Mouse (Mus musculus): ENCODE measurements around the gene Fam83d. TPM values are rescaled to one million over a fixed set of nuclear protein-coding genes. Genes with fewer than 3 reads are reported as not detected.
A peak's percentile ranks its signal among the peaks of the same experiment; 100 is the strongest.

Gene Fam83d
- 48.7 and 51.5 TPM in 2 replicates for polyA plus RNA-seq (2016; fragmentation: Nextera tagmentation; extraction: Ambion mirVana)

GRCm38 (mm10) chr2:158767742-158768339 is at the start of gene Fam83d:
TSS of gene Fam83d (plus strand) at chr2:158768093.
- Histone ChIP-seq H3K27ac (replicated peaks) (peak within 1 kb of the TSS; percentile 90), H3K36me3 (replicated peaks) (peaks cover 18% of the 10 kb centered on the region), H3K4me1 (peaks cover 47% of the 10 kb centered on the region), H3K9me3 (no peaks in the 10 kb centered on the region), H3K27me3 (replicated peaks; ENCODE audit: low read depth, poor library complexity, severe bottlenecking) (no peaks in the 10 kb centered on the region), H3K4me3 (peak within 1 kb of the TSS; percentile 78)
- WGBS = under 1% methylated on average over 48 of the region's 48 CpGs
- DNase-seq (ENCODE audit: low spot score) = peak; percentile 97

DNA sequence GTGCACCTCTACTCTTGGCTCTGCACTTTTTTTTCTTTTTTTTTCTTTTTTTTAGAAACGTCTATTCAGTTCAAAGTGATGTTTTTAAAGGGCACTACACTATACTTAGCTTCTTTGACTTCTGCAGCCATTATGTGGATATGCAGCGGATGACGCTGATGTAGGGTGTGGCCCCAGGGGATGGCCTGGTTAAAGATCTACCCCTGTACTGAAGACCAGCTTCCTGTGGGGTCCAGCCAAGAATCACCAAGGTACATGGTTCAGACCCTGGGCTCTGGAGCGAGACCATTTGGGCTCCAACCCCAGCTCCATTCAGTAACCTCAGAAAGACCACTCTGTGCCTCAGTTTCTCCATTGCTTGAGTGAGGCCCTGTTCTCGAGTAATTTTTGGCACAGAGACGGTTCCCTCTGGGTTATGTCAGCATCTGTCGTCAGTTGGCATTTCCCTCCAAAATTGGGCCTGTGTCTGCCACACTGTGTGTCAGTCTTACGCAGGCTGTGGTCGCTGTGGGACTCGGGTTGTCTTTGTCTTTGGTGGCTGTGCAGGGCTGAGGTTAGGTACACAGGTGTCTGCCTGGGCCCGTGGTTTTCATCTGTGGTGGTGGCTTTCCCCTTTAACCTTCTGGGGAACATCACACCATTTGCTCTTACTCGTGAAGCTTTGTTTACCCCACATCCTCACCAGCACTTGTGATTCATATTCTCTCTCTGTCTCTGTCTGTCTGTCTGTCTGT is 48.9 kb upstream of the Fam83d start:
- 84% methylated on average over 12 of the region's 12 CpGs for WGBS
- peaks cover 19% of the 10 kb centered on the region for H3K4me1 ChIP-seq
- no peak for DNase-seq (ENCODE audit: low spot score)
- H3K27ac ChIP-seq (replicated peaks) = no peak overlapping the region
- H3K4me3 ChIP-seq = no peak overlapping the region
- H3K27me3 ChIP-seq (replicated peaks; ENCODE audit: low read depth, poor library complexity, severe bottlenecking) = no peaks in the 10 kb centered on the region
- no peaks in the 10 kb centered on the region for H3K9me3 ChIP-seq
- no peaks in the 10 kb centered on the region for H3K36me3 ChIP-seq (replicated peaks)

GRCm38 (mm10) chr2:158720715-158721370 is 47.0 kb upstream of the Fam83d start:
- peaks cover 17% of the 10 kb centered on the region for H3K4me1 ChIP-seq
- H3K9me3 ChIP-seq = no peaks in the 10 kb centered on the region
- no peak for DNase-seq (ENCODE audit: low spot score)
- H3K4me3 ChIP-seq = no peak overlapping the region
- no peak overlapping the region for H3K27ac ChIP-seq (replicated peaks)
- H3K27me3 ChIP-seq (replicated peaks; ENCODE audit: low read depth, poor library complexity, severe bottlenecking) = no peaks in the 10 kb centered on the region
- no peaks in the 10 kb centered on the region for H3K36me3 ChIP-seq (replicated peaks)
- WGBS = 80% methylated on average over 16 of the region's 16 CpGs

DNA sequence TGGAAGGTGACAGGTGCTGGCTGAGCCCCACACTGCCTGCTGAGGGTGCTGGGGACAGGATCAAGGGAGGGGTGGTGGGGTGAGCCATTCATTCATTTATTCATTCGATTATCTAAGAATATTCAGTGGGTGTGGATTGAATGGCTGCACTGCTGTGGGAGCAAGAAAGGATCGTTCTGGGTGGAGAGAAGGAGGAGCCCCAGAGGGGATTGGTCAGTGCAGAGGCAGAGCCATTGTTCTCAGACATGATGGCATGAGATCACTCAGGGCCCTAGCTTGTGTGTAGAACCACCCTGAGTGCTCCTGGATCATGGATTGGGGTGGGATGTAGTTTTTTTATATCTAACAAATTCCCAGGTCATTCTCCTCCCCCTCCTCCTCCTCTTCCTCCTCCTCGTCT is 46.4 kb upstream of the Fam83d start:
- Histone ChIP-seq H3K27me3 (replicated peaks; ENCODE audit: low read depth, poor library complexity, severe bottlenecking) (no peaks in the 10 kb centered on the region), H3K4me3 (no peak overlapping the region), H3K36me3 (replicated peaks) (no peaks in the 10 kb centered on the region), H3K27ac (replicated peaks) (no peak overlapping the region), H3K4me1 (peaks cover 11% of the 10 kb centered on the region), H3K9me3 (no peaks in the 10 kb centered on the region)
- no peak for DNase-seq (ENCODE audit: low spot score)
- WGBS = 63% methylated on average over 3 of the region's 3 CpGs

DNA sequence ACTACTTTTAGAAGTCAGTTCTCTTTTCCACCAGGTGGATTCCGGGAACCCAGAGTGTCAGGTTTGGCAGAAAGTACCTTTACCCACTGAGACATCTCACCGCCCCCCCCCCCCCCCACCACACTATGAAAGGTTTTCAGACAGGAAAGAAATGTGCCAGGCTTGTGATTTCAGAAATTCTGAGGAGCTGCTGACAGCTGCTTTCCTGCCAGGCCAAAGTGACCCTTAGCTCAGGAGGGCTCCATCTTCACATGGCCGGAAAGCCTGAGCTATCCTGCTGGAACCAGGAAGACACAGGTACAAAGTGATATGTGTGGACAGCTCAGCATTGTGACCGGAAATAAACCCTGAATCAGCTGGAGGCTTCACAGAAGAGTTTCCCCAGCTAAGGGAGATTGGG is 45.8 kb upstream of the Fam83d start:
- Histone ChIP-seq H3K4me1 (peaks cover 9% of the 10 kb centered on the region), H3K27ac (replicated peaks) (no peak overlapping the region), H3K27me3 (replicated peaks; ENCODE audit: low read depth, poor library complexity, severe bottlenecking) (no peaks in the 10 kb centered on the region), H3K9me3 (no peaks in the 10 kb centered on the region), H3K36me3 (replicated peaks) (no peaks in the 10 kb centered on the region), H3K4me3 (no peak overlapping the region)
- WGBS = 81% methylated on average over 4 of the region's 4 CpGs
- no peak for DNase-seq (ENCODE audit: low spot score)

GRCm38 (mm10) chr2:158722991-158723551 is 44.8 kb upstream of the Fam83d start:
- DNase-seq (ENCODE audit: low spot score) = no peak
- H3K36me3 ChIP-seq (replicated peaks) = no peaks in the 10 kb centered on the region
- H3K9me3 ChIP-seq = no peaks in the 10 kb centered on the region
- no peaks in the 10 kb centered on the region for H3K27me3 ChIP-seq (replicated peaks; ENCODE audit: low read depth, poor library complexity, severe bottlenecking)
- 56% methylated on average over 6 of the region's 6 CpGs for WGBS
- no peak overlapping the region for H3K4me3 ChIP-seq
- H3K27ac ChIP-seq (replicated peaks) = 0 out of 2 replicates have a peak overlapping the region, but pooled peaks have one; percentile 40
- peaks cover 9% of the 10 kb centered on the region for H3K4me1 ChIP-seq

GRCm38 (mm10) chr2:158723806-158724205 is 44.1 kb upstream of the Fam83d start:
- H3K27me3 ChIP-seq (replicated peaks; ENCODE audit: low read depth, poor library complexity, severe bottlenecking) = no peaks in the 10 kb centered on the region
- H3K4me1 ChIP-seq = peaks cover 9% of the 10 kb centered on the region
- no peaks in the 10 kb centered on the region for H3K36me3 ChIP-seq (replicated peaks)
- no peak for DNase-seq (ENCODE audit: low spot score)
- 59% methylated on average over 6 of the region's 6 CpGs for WGBS
- H3K9me3 ChIP-seq = no peaks in the 10 kb centered on the region
- no peak overlapping the region for H3K27ac ChIP-seq (replicated peaks)
- no peak overlapping the region for H3K4me3 ChIP-seq

- DNase-seq (ENCODE audit: low spot score) = no peak
- no peaks in the 10 kb centered on the region for H3K9me3 ChIP-seq
- H3K36me3 ChIP-seq (replicated peaks) = no peaks in the 10 kb centered on the region
- peaks cover 9% of the 10 kb centered on the region for H3K4me1 ChIP-seq
- no peak overlapping the region for H3K4me3 ChIP-seq
- no peaks in the 10 kb centered on the region for H3K27me3 ChIP-seq (replicated peaks; ENCODE audit: low read depth, poor library complexity, severe bottlenecking)
- no peak overlapping the region for H3K27ac ChIP-seq (replicated peaks)
- 68% methylated on average over 6 of the region's 6 CpGs for WGBS
Observed at GRCm38 (mm10) chr2:158726252-158726651, 41.6 kb upstream of the Fam83d start.

DNA sequence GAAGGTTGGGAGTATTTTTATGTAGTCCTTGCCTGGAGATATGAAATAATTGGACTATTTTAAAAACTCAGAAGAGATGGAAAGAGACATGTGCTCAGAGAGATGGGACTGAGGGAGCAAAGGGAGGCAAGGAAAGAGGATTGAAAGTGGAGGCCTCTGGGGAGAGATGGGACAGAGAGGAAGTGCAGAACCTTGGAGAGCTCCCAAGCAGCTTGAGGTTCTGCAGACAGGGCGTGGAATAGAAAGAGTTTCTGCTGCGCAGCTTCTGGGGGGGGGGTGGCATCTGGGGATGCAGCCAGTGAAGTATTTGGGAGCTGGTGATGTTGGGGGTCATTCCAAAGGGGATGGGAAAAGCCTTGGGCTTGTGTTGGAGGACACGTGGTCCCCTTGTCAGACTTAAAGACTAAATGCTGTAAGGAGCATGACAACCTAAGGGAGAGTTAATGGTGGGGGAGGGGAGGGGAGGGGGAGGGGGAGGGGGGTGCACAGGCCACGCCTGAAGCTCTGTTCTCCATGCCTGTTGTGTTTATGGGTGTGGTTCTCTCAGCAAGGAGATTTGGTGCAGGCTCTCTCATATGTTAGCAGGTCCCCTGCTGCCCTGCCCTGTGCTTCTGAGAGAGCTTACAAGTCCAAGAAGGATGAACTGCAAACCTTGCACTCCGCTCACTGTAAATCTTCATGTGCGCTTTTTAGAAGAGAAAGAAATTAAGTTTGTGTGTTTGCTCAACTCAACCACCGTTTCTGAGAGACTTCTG is 39.7 kb upstream of the Fam83d start:
- H3K4me3 ChIP-seq = no peak overlapping the region
- no peaks in the 10 kb centered on the region for H3K36me3 ChIP-seq (replicated peaks)
- H3K27me3 ChIP-seq (replicated peaks; ENCODE audit: low read depth, poor library complexity, severe bottlenecking) = no peaks in the 10 kb centered on the region
- WGBS = 46% methylated on average over 7 of the region's 7 CpGs
- no peaks in the 10 kb centered on the region; the same call in 1 of the 2 replicates for H3K4me1 ChIP-seq
- no peak overlapping the region for H3K27ac ChIP-seq (replicated peaks)
- peak; percentile 22 for DNase-seq (ENCODE audit: low spot score)
- H3K9me3 ChIP-seq = no peaks in the 10 kb centered on the region

DNA sequence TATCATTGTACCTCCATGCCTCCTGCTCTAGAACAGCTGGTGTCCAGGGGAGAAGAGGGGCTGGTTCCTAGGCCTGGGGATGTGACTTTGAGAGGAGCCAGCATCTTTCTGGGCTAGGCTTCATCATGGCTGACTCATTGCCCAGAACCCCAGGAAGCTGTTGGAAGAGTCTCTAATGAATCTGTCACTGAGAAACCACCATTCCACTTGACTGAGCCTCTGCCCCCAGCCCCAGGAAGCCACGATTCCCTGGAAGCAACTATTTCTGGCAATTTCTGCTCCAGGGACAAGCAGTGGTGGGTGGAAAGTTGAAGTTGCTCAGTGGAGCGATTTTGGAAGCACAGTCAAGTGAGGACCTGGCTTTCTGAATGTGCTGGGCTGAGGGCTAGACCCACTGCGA is 37.0 kb upstream of the Fam83d start:
- WGBS = 71% methylated on average over 3 of the region's 3 CpGs
- H3K27me3 ChIP-seq (replicated peaks; ENCODE audit: low read depth, poor library complexity, severe bottlenecking) = no peaks in the 10 kb centered on the region

DNA sequence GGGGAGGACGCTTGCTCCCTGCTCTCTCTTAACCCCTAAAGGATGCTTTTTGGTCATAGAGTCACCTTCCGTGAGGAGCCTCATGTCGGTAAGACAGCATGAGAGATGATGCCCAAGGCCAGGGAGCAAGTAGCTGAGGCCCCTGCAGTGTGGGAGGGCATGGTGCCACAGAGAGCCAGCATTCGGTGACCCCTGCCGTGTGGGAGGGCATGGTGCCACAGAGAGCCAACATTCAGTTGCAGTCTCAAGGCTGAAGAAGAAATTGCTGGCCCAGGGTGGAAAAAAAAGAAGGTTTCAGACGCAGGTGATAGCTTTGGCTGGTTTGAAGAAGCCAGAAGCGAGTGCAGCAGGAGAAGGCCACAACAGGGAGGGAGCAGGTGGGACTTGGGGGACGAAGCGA is 35.4 kb upstream of the Fam83d start:
- Histone ChIP-seq H3K36me3 (replicated peaks) (no peaks in the 10 kb centered on the region), H3K4me1 (no peaks in the 10 kb centered on the region; the same call in 1 of the 2 replicates), H3K9me3 (no peaks in the 10 kb centered on the region), H3K27ac (replicated peaks) (no peak overlapping the region), H3K27me3 (replicated peaks; ENCODE audit: low read depth, poor library complexity, severe bottlenecking) (no peaks in the 10 kb centered on the region), H3K4me3 (no peak overlapping the region)
- no peak for DNase-seq (ENCODE audit: low spot score)
- 82% methylated on average over 9 of the region's 9 CpGs for WGBS

More for the DNA sequence above, 37.0 kb upstream of the Fam83d start:
- Histone ChIP-seq H3K27ac (replicated peaks) (no peak overlapping the region), H3K36me3 (replicated peaks) (no peaks in the 10 kb centered on the region), H3K9me3 (no peaks in the 10 kb centered on the region), H3K4me3 (no peak overlapping the region), H3K4me1 (no peaks in the 10 kb centered on the region; the same call in 1 of the 2 replicates)
- no peak for DNase-seq (ENCODE audit: low spot score)

- H3K27ac ChIP-seq (replicated peaks) = no peak overlapping the region
- H3K4me3 ChIP-seq = no peak overlapping the region
- no peaks in the 10 kb centered on the region for H3K36me3 ChIP-seq (replicated peaks)
- WGBS = 82% methylated on average over 4 of the region's 4 CpGs
- H3K27me3 ChIP-seq (replicated peaks; ENCODE audit: low read depth, poor library complexity, severe bottlenecking) = no peaks in the 10 kb centered on the region
- DNase-seq (ENCODE audit: low spot score) = no peak
- no peaks in the 10 kb centered on the region; the same call in 1 of the 2 replicates for H3K4me1 ChIP-seq
- no peaks in the 10 kb centered on the region for H3K9me3 ChIP-seq
Observed at GRCm38 (mm10) chr2:158733136-158733535, 34.8 kb upstream of the Fam83d start.

Data from embryonic facial prominence, embryonic 10.5 days (tissue).